In the genomic region with DNA sequence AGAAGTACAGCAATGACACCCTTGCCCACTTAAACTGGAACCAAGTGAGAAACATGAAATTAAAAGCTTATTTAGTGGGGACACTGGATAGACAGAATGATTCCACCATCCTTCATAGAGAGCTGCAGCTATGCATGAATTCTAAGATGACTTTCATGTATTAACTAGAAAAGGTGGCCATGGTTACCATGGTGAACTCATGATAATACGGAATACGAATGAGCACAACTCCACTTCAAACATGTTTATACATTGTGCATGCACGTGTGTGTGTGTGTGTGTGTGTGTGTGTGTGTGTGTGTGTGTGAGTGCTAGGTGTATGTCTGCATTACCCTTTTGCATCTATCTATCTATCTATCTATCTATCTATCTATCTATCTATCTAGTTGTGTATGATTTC, we compare ENCODE assay signal across 35 mouse cellular contexts.
"Had no signal": no experiment of that assay in that cellular context is flagged by ENCODE, and none has a peak within 500 bp of the region (broad histone marks: within the 10 kb centered on the region; RNA-seq: fewer than 3 reads in every experiment).

No protein-coding gene starts in this region.

- H3K27me3 ChIP-seq: heart, embryonic 12.5 days; heart, embryonic 13.5 days; heart, embryonic 15.5 days; hindbrain, embryonic 12.5 days; hindbrain, embryonic 13.5 days; hindbrain, embryonic 15.5 days; intestine, embryonic 15.5 days; kidney, embryonic 15.5 days had no signal

- ATAC-seq: hindbrain, embryonic 16.5 days; hindbrain, postnatal 0 days; inflammation-experienced regulatory T-cells, adult 6 months; intestine, embryonic 15.5 days; intestine, embryonic 16.5 days; intestine, postnatal 0 days had no signal

- H3K27ac ChIP-seq: heart, embryonic 10.5 days; heart, embryonic 13.5 days; heart, embryonic 15.5 days; hindbrain, embryonic 10.5 days; hindbrain, embryonic 12.5 days; hindbrain, embryonic 13.5 days; hindbrain, embryonic 14.5 days; hindbrain, embryonic 15.5 days; hindbrain, postnatal 0 days; intestine, embryonic 15.5 days; kidney, embryonic 15.5 days; kidney, postnatal 0 days; layer of hippocampus, adult 2 months had no signal

- DNase-seq: heart, postnatal 10 days; heart, postnatal 14 days; heart, postnatal 36 days; heart, postnatal 4 days; kidney, adult 11 months; kidney, adult 18-20 months; kidney, adult 2 months; kidney, adult 8-10 months; kidney, adult 9 months; kidney, postnatal 10 days; kidney, postnatal 14 days; kidney, postnatal 25 days; kidney, postnatal 36 days; kidney, postnatal 4 days; layer of hippocampus, adult 9-11 months; layer of hippocampus, postnatal 36 days had no signal

- H3K36me3 ChIP-seq: heart, embryonic 10.5 days; heart, embryonic 12.5 days; heart, embryonic 13.5 days; heart, embryonic 15.5 days; hindbrain, embryonic 10.5 days; hindbrain, embryonic 12.5 days; hindbrain, embryonic 13.5 days; hindbrain, embryonic 15.5 days; intestine, embryonic 15.5 days; kidney, embryonic 15.5 days had no signal

- H3K4me3 ChIP-seq: heart, embryonic 10.5 days; heart, embryonic 12.5 days; heart, embryonic 13.5 days; heart, embryonic 15.5 days; hindbrain, embryonic 10.5 days; hindbrain, embryonic 12.5 days; hindbrain, embryonic 13.5 days; hindbrain, embryonic 15.5 days; intestine, embryonic 15.5 days; kidney, embryonic 15.5 days; layer of hippocampus, adult 2 months had no signal

- H3K9me3 ChIP-seq: heart, embryonic 10.5 days; heart, embryonic 12.5 days; heart, embryonic 13.5 days; heart, embryonic 15.5 days; hindbrain, embryonic 10.5 days; hindbrain, embryonic 12.5 days; hindbrain, embryonic 13.5 days; hindbrain, embryonic 15.5 days; intestine, embryonic 15.5 days; kidney, embryonic 15.5 days had no signal

- H3K4me2 ChIP-seq: heart, embryonic 11.5 days; heart, embryonic 12.5 days; heart, embryonic 13.5 days; heart, embryonic 15.5 days; hindbrain, embryonic 12.5 days; hindbrain, embryonic 13.5 days; hindbrain, embryonic 14.5 days; hindbrain, embryonic 15.5 days; intestine, embryonic 15.5 days; kidney, embryonic 15.5 days had no signal

- H3K4me1 ChIP-seq: heart, embryonic 10.5 days; heart, embryonic 12.5 days; heart, embryonic 13.5 days; heart, embryonic 15.5 days; hindbrain, embryonic 10.5 days; hindbrain, embryonic 12.5 days; hindbrain, embryonic 13.5 days; hindbrain, embryonic 15.5 days; intestine, embryonic 15.5 days; kidney, embryonic 15.5 days had no signal

- H3K9ac ChIP-seq: heart, embryonic 12.5 days; heart, embryonic 13.5 days; heart, embryonic 15.5 days; hindbrain, embryonic 12.5 days; hindbrain, embryonic 13.5 days; hindbrain, embryonic 14.5 days; hindbrain, embryonic 15.5 days; intestine, embryonic 15.5 days; kidney, embryonic 15.5 days had no signal
